Mouse (Mus musculus) ES-E14 (cell line): ENCODE results near the gene Atp6v1e2. TPM values are rescaled to one million over a fixed set of nuclear protein-coding genes. Genes with fewer than 3 reads are reported as not detected.

ENCODE experiments used
- DNase-seq: peaks from one replicate; pipeline ENCODE4 v3.0.0-alpha.2; 2013; ENCODE audit warnings: low read depth, low spot score
- H3K27ac ChIP-seq: 2 replicates; pipeline ENCODE4 v1.5.1; 2012; ENCODE audit warnings: low read depth, mild to moderate bottlenecking, low read length, moderate library complexity, mixed read lengths; ENCODE audit not compliant: poor library complexity, insufficient read depth, severe bottlenecking
- H3K36me3 ChIP-seq: 2 replicates; pipeline ENCODE4 v1.6.1; 2012; ENCODE audit warnings: mild to moderate bottlenecking, low read length, moderate library complexity, mixed read lengths; ENCODE audit not compliant: control insufficient read depth, poor library complexity, insufficient read depth, severe bottlenecking
- H3K4me1 ChIP-seq, 2 experiments: fragments of 150-350 bp in 1 of 2; sonication (generic) in 1 of 2; 2 replicates each; pipeline ENCODE4 v1.6.1; 2012; ENCODE audit warnings: low read length in 2 of 2, mild to moderate bottlenecking in 1 of 2, mixed read lengths in 1 of 2; ENCODE audit not compliant: control insufficient read depth in 2 of 2, insufficient read depth in 2 of 2, poor library complexity in 1 of 2
- H3K4me3 ChIP-seq, 2 experiments: fragments of 150-350 bp in 1 of 2; sonication (generic) in 1 of 2; 2 replicates each; pipeline ENCODE4 v1.5.1; 2012; ENCODE audit warnings: low read length in 2 of 2, low read depth in 1 of 2, mild to moderate bottlenecking in 1 of 2, mixed read lengths in 1 of 2; ENCODE audit not compliant: insufficient read depth in 1 of 2, poor library complexity in 1 of 2, severe bottlenecking in 1 of 2
- H3K9ac ChIP-seq: 2 replicates; pipeline ENCODE4 v1.6.1; 2012; ENCODE audit warnings: low read depth, mild to moderate bottlenecking, low read length, mixed read lengths; ENCODE audit not compliant: poor library complexity, insufficient read depth, severe bottlenecking
- H3K9me3 ChIP-seq: fragments of 150-350 bp; sonication (generic); 2 replicates; pipeline ENCODE4 v1.6.1; 2012; ENCODE audit warnings: low read depth, mild to moderate bottlenecking, low read length; ENCODE audit not compliant: control insufficient read depth, insufficient read depth
- CHD2 ChIP-seq: IDR thresholded peaks from 2 replicates; pipeline ENCODE4 v1.6.1; 2014; ENCODE audit warnings: mild to moderate bottlenecking, low read depth, low read length, inconsistent platforms
- HCFC1 ChIP-seq: IDR thresholded peaks from 2 replicates; pipeline ENCODE4 v1.6.1; 2012; ENCODE audit warnings: low read length, inconsistent platforms, borderline replicate concordance; ENCODE audit not compliant: insufficient read depth
- MAFK ChIP-seq: IDR thresholded peaks from 2 replicates; pipeline ENCODE4 v1.6.1; 2014; ENCODE audit warnings: mild to moderate bottlenecking, low read depth, low read length, inconsistent platforms; ENCODE audit not compliant: insufficient read depth
- ZC3H11A ChIP-seq: IDR thresholded peaks from 2 replicates; pipeline ENCODE4 v1.6.1; 2012; ENCODE audit warnings: low read depth, mild to moderate bottlenecking, inconsistent platforms, low read length, borderline replicate concordance
- ZNF384 ChIP-seq: IDR thresholded peaks from 2 replicates; pipeline ENCODE4 v1.6.1; 2012; ENCODE audit warnings: low read depth, low read length, inconsistent platforms
- in situ Hi-C, 2 experiments: fragments of 600-800 bp; cut with MboI; formaldehyde crosslinking; loops; one replicate each; pipeline ENCODE4 v1.15.1; 2025; ENCODE audit warnings: low sequenced_read_pairs in 2 of 2, inconsistent platforms in 1 of 2; ENCODE audit not compliant: unreplicated experiment in 2 of 2
- total RNA-seq: library from RNA; depleted of rRNA; stranded (reverse); fragments of 300-350 nt; gene quantifications from 2 replicates; pipeline ENCODE4 v1.2.3, GENCODE M21; 2012

Atp6v1e2 gene
- total RNA-seq, 1 experiment: not detected

GRCm38 (mm10) chr17:86981205-86981604, 33.5 kb upstream of the Atp6v1e2 start:
- Histone ChIP-seq H3K36me3 (peaks cover 10% of the 10 kb centered on the region; the same call in 1 of the 2 replicates), H3K27ac (no peak overlapping the region), H3K4me1 (peaks cover 8 to 20% of the 10 kb centered on the region in 2 experiments; a peak in 2 of 4 replicates), H3K4me3 (no peak overlapping the region), H3K9ac (no peak overlapping the region), H3K9me3 (no peaks in the 10 kb centered on the region)
- in situ Hi-C loops: no loop called here
- TF ChIP-seq HCFC1 (no peak), CHD2 (no peak), MAFK (no peak), ZC3H11A (no peak), ZNF384 (no peak)
- no peak for DNase-seq

- no peak for TF ChIP-seq ZC3H11A
- no peak for TF ChIP-seq ZNF384
- no peak for TF ChIP-seq CHD2
- TF ChIP-seq MAFK: no peak
- TF ChIP-seq HCFC1: no peak
- in situ Hi-C loops: no loop called here
- peaks cover 8 to 20% of the 10 kb centered on the region in 2 experiments; a peak in 2 of 4 replicates for H3K4me1 ChIP-seq
These were observed 30.8 kb upstream of the Atp6v1e2 start for GRCm38 (mm10) chr17:86978496-86978895.

GRCm38 (mm10) chr17:86976387-86976786, 28.7 kb upstream of the Atp6v1e2 start:
- H3K4me3 ChIP-seq: no peak overlapping the region
- in situ Hi-C loops: no loop called here
- peaks cover 7% of the 10 kb centered on the region; the same call in 1 of the 2 replicates for H3K36me3 ChIP-seq
- H3K27ac ChIP-seq: no peak overlapping the region
- no peak for DNase-seq
- H3K9ac ChIP-seq: no peak overlapping the region
- H3K9me3 ChIP-seq: no peaks in the 10 kb centered on the region
- H3K4me1 ChIP-seq: peaks cover 3 to 9% of the 10 kb centered on the region in 2 experiments; a peak in 2 of 4 replicates
- TF ChIP-seq ZC3H11A (no peak), ZNF384 (no peak), CHD2 (no peak), MAFK (no peak), HCFC1 (no peak)

More at GRCm38 (mm10) chr17:86978496-86978895, 30.8 kb upstream of the Atp6v1e2 start:
- no peaks in the 10 kb centered on the region for H3K9me3 ChIP-seq
- no peak for DNase-seq
- no peak overlapping the region for H3K27ac ChIP-seq
- peaks cover 10% of the 10 kb centered on the region; the same call in 1 of the 2 replicates for H3K36me3 ChIP-seq
- H3K4me3 ChIP-seq: no peak overlapping the region
- H3K9ac ChIP-seq: no peak overlapping the region

GRCm38 (mm10) chr17:86973097-86973496, 25.4 kb upstream of the Atp6v1e2 start:
- H3K9ac ChIP-seq: no peak overlapping the region
- in situ Hi-C loops: no loop called here

GRCm38 (mm10) chr17:86971860-86972259, 24.2 kb upstream of the Atp6v1e2 start:
- H3K9ac ChIP-seq: no peak overlapping the region
- no peak overlapping the region; the same call in 1 of the 2 replicates for H3K27ac ChIP-seq
- H3K9me3 ChIP-seq: no peaks in the 10 kb centered on the region
- no peak overlapping the region for H3K4me3 ChIP-seq
- in situ Hi-C loops: no loop called here
- TF ChIP-seq MAFK (no peak), ZC3H11A (no peak), CHD2 (no peak), ZNF384 (no peak), HCFC1 (no peak)
- no peak for DNase-seq
- H3K4me1 ChIP-seq: peaks cover 0 to 7% of the 10 kb centered on the region in 2 experiments; a peak in 1 of 4 replicates
- H3K36me3 ChIP-seq: peaks cover 8% of the 10 kb centered on the region; the same call in 1 of the 2 replicates

More at GRCm38 (mm10) chr17:86973097-86973496, 25.4 kb upstream of the Atp6v1e2 start:
- Histone ChIP-seq H3K36me3 (peaks cover 8% of the 10 kb centered on the region; the same call in 1 of the 2 replicates), H3K9me3 (no peaks in the 10 kb centered on the region), H3K4me3 (no peak overlapping the region), H3K27ac (no peak overlapping the region), H3K4me1 (peaks cover 3 to 9% of the 10 kb centered on the region in 2 experiments; a peak in 2 of 4 replicates)
- no peak for DNase-seq
- TF ChIP-seq ZNF384 (no peak), MAFK (no peak), CHD2 (no peak), HCFC1 (no peak), ZC3H11A (no peak)
